Mouse (Mus musculus) bone marrow, adult 2 months (tissue): Measurements from ENCODE around the gene Lonp2.

Experiments used
- CTCF ChIP-seq: fragments of 200-500 bp; IDR thresholded peaks from 2 replicates; pipeline ENCODE4 v1.5.1; 2011; ENCODE audit warnings: low read length, control low read depth; ENCODE audit not compliant: control insufficient read depth, insufficient read depth
- POLR2A ChIP-seq: fragments of 200-500 bp; IDR thresholded peaks from 2 replicates; pipeline ENCODE4 v1.6.1; 2011; ENCODE audit warnings: low read depth, mild to moderate bottlenecking, control low read depth, low read length, borderline replicate concordance; ENCODE audit not compliant: control insufficient read depth

- TF ChIP-seq CTCF (no peak), POLR2A (no peak)
Measured at GRCm38 (mm10) chr8:86593099-86593498, 30.7 kb upstream of the Lonp2 start.
